Mouse (Mus musculus) forelimb bud, embryonic 11.5 days (tissue): ENCODE data around the gene Brox.
A peak's percentile ranks its signal among the peaks of the same experiment; 100 is the strongest.
"Not testable (repeated sequence)": the region's sequence is repeated elsewhere in the genome, so short reads cannot be mapped to it uniquely, and the experiment has no call there.

Experiments used
- DNase-seq: peaks from one replicate; pipeline ENCODE4 v3.0.0-alpha.2; 2012; ENCODE audit warnings: low read depth, low spot score

Brox gene

GRCm38 (mm10) chr1:183296877-183297383 lies at the start of gene Brox:
TSS of gene Brox (minus strand) at chr1:183297269.
- DNase-seq, result peak; percentile 80

GRCm38 (mm10) chr1:183345817-183346195 lies 48.7 kb upstream of the Brox start:
- no peak for DNase-seq

- DNase-seq, result peak; percentile 66
Observed at GRCm38 (mm10) chr1:183344886-183345816, 48.1 kb upstream of the Brox start.

GRCm38 (mm10) chr1:183342902-183343301 lies 45.8 kb upstream of the Brox start:
- DNase-seq, result not testable (repeated sequence)

- DNase-seq, result no peak
Observed at GRCm38 (mm10) chr1:183327171-183327570, 30.1 kb upstream of the Brox start.

GRCm38 (mm10) chr1:183324433-183324832 lies 27.4 kb upstream of the Brox start:
- DNase-seq, result no peak

GRCm38 (mm10) chr1:183323923-183324322 lies 26.9 kb upstream of the Brox start:
- DNase-seq, result no peak

- not testable (repeated sequence) for DNase-seq
Observed at GRCm38 (mm10) chr1:183322496-183322895, 25.4 kb upstream of the Brox start.

GRCm38 (mm10) chr1:183320708-183321107 lies 23.6 kb upstream of the Brox start:
- DNase-seq, result no peak

GRCm38 (mm10) chr1:183315783-183316182 lies 18.7 kb upstream of the Brox start:
- DNase-seq, result no peak

- no peak for DNase-seq
Observed at GRCm38 (mm10) chr1:183312076-183312475, 15.0 kb upstream of the Brox start.

- DNase-seq, result not testable (repeated sequence)
Observed at GRCm38 (mm10) chr1:183309601-183310000, 12.5 kb upstream of the Brox start.

GRCm38 (mm10) chr1:183308476-183308875 lies 11.4 kb upstream of the Brox start:
- DNase-seq, result no peak

- no peak for DNase-seq
Observed at GRCm38 (mm10) chr1:183307555-183307954, 10.5 kb upstream of the Brox start.

GRCm38 (mm10) chr1:183299161-183299560 lies 2.1 kb upstream of the Brox start:
- DNase-seq, result peak; percentile 98

GRCm38 (mm10) chr1:183297886-183298489 lies 919 bp upstream of the Brox start:
- peak; percentile 33 for DNase-seq

GRCm38 (mm10) chr1:183297473-183297885 lies 410 bp upstream of the Brox start:
- DNase-seq, result peak; percentile 24

GRCm38 (mm10) chr1:183296465-183296864 lies 604 bp downstream of the Brox start, which contains the start of gene Aida:
TSS of gene Aida (plus strand) at chr1:183296590.
- no peak for DNase-seq

GRCm38 (mm10) chr1:183289576-183289975 lies 7.5 kb downstream of the Brox start:
- no peak for DNase-seq

GRCm38 (mm10) chr1:183288351-183288750 lies 8.7 kb downstream of the Brox start:
- no peak for DNase-seq

GRCm38 (mm10) chr1:183275763-183276162 lies 21.3 kb downstream of the Brox start:
- DNase-seq, result no peak

GRCm38 (mm10) chr1:183274385-183274784 lies 22.7 kb downstream of the Brox start:
- DNase-seq, result no peak
